Mouse (Mus musculus): ENCODE results near the gene Lrrc56. TPM values are rescaled to one million over a fixed set of nuclear protein-coding genes. Genes with fewer than 3 reads are reported as not detected.

Lrrc56 gene
- total RNA-seq, 4 experiments from 2014 or later = 1.8 to 3.4 (median 3.0) TPM

Small RNAs within 50 kb of the gene (microRNA-seq; reads per million reads assigned to microRNA genes)
- 175 reads per million, percentile 65 among the genes with 10 or more reads in this experiment for gene Mir210

Other genes starting within 250 kb of the Lrrc56 start
- under 1 TPM in 3 of 4 experiments, not detected in 1; 0.35 to 0.72 (median 0.37) TPM for gene Ifitm5, start 243.9 kb upstream of the Lrrc56 start, total RNA-seq (2022)
- gene Gm45717, start 238.2 kb upstream of the Lrrc56 start, total RNA-seq (2022) = not detected
- 100 to 1,000 TPM in 1 of 4 experiments, 10 to 100 TPM in 3; 86.2 to 101 (median 90.3) TPM for gene Ifitm2, start 238.2 kb upstream of the Lrrc56 start, total RNA-seq (2022)
- gene Ifitm1, start 226.9 kb upstream of the Lrrc56 start, total RNA-seq (2022) = 1 to 10 TPM; 1.6 to 6.3 (median 5.0) TPM
- gene Ifitm3, start 183.4 kb upstream of the Lrrc56 start, total RNA-seq (2022) = 100 to 1,000 TPM in 1 of 4 experiments, 10 to 100 TPM in 3; 83.5 to 104 (median 88.4) TPM
- gene Ifitm6, start 176.2 kb upstream of the Lrrc56 start, total RNA-seq (2022) = 1 to 10 TPM in 1 of 4 experiments, not detected in 3; 4.9 TPM
- not detected for gene Gm17387, start 165.0 kb upstream of the Lrrc56 start, total RNA-seq (2022)
- gene B4galnt4, start 133.1 kb upstream of the Lrrc56 start, total RNA-seq (2022) = not detected
- gene Pkp3, start 115.9 kb upstream of the Lrrc56 start, total RNA-seq (2022) = under 1 TPM; 0.19 to 0.35 (median 0.27) TPM
- 1 to 10 TPM; 4.8 to 6.5 (median 5.6) TPM for gene Sigirr, start 93.6 kb upstream of the Lrrc56 start, total RNA-seq (2022)
- gene Ano9, start 76.4 kb upstream of the Lrrc56 start, total RNA-seq (2022) = under 1 TPM in 3 of 4 experiments, not detected in 1; 0.08 to 0.41 (median 0.14) TPM
- 10 to 100 TPM; 28.0 to 35.8 (median 29.7) TPM for gene Ptdss2, start 71.8 kb upstream of the Lrrc56 start, total RNA-seq (2022)
- gene Rnh1, start 21.3 kb upstream of the Lrrc56 start, total RNA-seq (2022) = 10 to 100 TPM; 71.3 to 75.2 (median 72.9) TPM
- gene Hras, start 152 bp upstream of the Lrrc56 start, total RNA-seq (2022) = 100 to 1,000 TPM in 1 of 4 experiments, 10 to 100 TPM in 3; 81.0 to 107 (median 87.7) TPM
- not detected for gene Lmntd2, start 19.9 kb downstream of the Lrrc56 start, total RNA-seq (2022)
- under 1 TPM in 3 of 4 experiments, not detected in 1; 0.66 to 0.90 (median 0.73) TPM for gene Rassf7, start 21.7 kb downstream of the Lrrc56 start, total RNA-seq (2022)
- 10 to 100 TPM; 26.2 to 38.2 (median 31.9) TPM for gene Phrf1, start 34.6 kb downstream of the Lrrc56 start, total RNA-seq (2022)
- 1 to 10 TPM; 1.7 to 2.4 (median 2.1) TPM for gene Irf7, start 72.3 kb downstream of the Lrrc56 start, total RNA-seq (2022)
- not detected for gene Cdhr5, start 82.6 kb downstream of the Lrrc56 start, total RNA-seq (2022)
- gene Sct, start 85.0 kb downstream of the Lrrc56 start, total RNA-seq (2022) = not detected
- not detected for gene Drd4, start 97.8 kb downstream of the Lrrc56 start, total RNA-seq (2022)
- gene Deaf1, start 133.5 kb downstream of the Lrrc56 start, total RNA-seq (2022) = 10 to 100 TPM; 10.8 to 14.7 (median 12.7) TPM
- 10 to 100 TPM; 13.7 to 16.6 (median 15.5) TPM for gene Tmem80, start 133.6 kb downstream of the Lrrc56 start, total RNA-seq (2022)
- 1 to 10 TPM; 3.7 to 5.0 (median 3.9) TPM for gene Eps8l2, start 144.7 kb downstream of the Lrrc56 start, total RNA-seq (2022)
- 100 to 1,000 TPM; 107 to 115 (median 110) TPM for gene Taldo1, start 198.0 kb downstream of the Lrrc56 start, total RNA-seq (2022)
- 10 to 100 TPM; 13.3 to 16.0 (median 14.8) TPM for gene Gatd1, start 220.0 kb downstream of the Lrrc56 start, total RNA-seq (2022)
- 1 to 10 TPM in 3 of 4 experiments, under 1 TPM in 1; 0.78 to 1.7 (median 1.4) TPM for gene Cend1, start 235.3 kb downstream of the Lrrc56 start, total RNA-seq (2022)
- gene Slc25a22, start 243.7 kb downstream of the Lrrc56 start, total RNA-seq (2022) = 10 to 100 TPM; 44.3 to 76.1 (median 66.5) TPM
- under 1 TPM; 0.32 to 0.62 (median 0.44) TPM for gene Pidd1, start 249.9 kb downstream of the Lrrc56 start, total RNA-seq (2022)